Mouse (Mus musculus) lung, postnatal 14 days (tissue): ENCODE data around the gene Gpr141.
A peak's percentile ranks its signal among the peaks of the same experiment; 100 is the strongest.

Experiments used
- DNase-seq: peaks from one replicate; pipeline ENCODE4 v3.0.0; 2021

Gpr141 gene

GRCm38 (mm10) chr13:19718954-19719353 lies 105.1 kb downstream of the Gpr141 start:
- peak; percentile 50 for DNase-seq

DNA sequence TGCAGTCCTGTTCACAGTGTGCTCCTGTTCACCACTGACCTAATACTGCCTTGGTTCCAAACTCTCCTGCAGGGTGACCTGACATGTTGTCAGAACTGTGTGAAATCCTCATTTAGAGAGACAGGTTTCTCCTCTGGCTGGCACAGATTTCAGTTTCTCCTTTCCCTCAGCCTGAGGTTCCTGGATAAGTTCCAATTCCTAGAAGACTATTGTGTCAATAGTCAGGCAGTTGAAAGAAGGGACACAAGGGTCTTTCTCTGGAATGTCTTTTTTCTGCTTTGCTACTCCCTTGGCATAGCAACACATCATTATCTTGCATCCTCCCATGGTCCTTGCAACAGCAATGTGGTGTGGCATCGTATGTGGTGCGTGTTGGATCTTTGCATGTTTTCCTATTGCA lies 106.9 kb downstream of the Gpr141 start:
- DNase-seq = no peak

DNA sequence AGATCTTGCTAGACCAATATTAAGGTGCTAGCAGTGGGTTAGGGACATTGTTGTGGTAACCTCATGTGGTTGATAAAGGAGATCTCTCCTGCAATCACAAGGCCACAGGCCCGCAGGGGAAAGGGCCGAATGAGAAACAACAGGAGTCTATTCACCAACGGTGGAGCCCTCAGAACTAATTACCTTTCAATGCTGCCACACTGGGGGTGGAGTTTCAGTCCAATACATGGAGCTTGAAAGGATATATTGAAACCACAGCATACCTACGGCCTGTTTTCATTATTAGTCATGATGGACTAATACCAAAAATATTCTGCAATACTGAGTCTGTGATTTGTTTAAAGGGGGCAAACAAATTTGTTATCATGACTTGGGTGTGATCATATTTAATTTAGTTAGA lies 120.3 kb downstream of the Gpr141 start:
- DNase-seq = no peak

- no peak for DNase-seq
Observed at GRCm38 (mm10) chr13:19701443-19702078, 122.5 kb downstream of the Gpr141 start.

- peak; percentile 4 for DNase-seq
Observed at GRCm38 (mm10) chr13:19700733-19701442, 123.2 kb downstream of the Gpr141 start.
